Mouse (Mus musculus) kidney, adult 2 months (tissue): ENCODE measurements at regions not wholly inside any gene's neighbourhood (a gene's known extent, or its start where the extent isn't known, plus 50 kb on each side); places are given as distances from the start of the nearest gene placed in this dataset.

ENCODE experiments used
- CTCF ChIP-seq: fragments of 200-500 bp; conservative IDR thresholded peaks from 2 replicates; pipeline ENCODE4 v1.5.1; 2011; ENCODE audit warnings: low read depth, mild to moderate bottlenecking, control low read depth, low read length, moderate library complexity, mixed read lengths; ENCODE audit not compliant: insufficient read depth, insufficient read length
- POLR2A ChIP-seq: fragments of 200-500 bp; IDR thresholded peaks from one replicate; pipeline ENCODE4 v1.6.1; 2011; ENCODE audit warnings: low read depth, low read length, control low read depth

- no peak for TF ChIP-seq POLR2A
- TF ChIP-seq CTCF = no peak
Observed at GRCm38 (mm10) chr5:41370356-41370755, 337.6 kb downstream of the Rab28 start.
